Mouse (Mus musculus): ENCODE data around the gene Gm44503. TPM values are rescaled to one million over a fixed set of nuclear protein-coding genes. Genes with fewer than 3 reads are reported as not detected.

Gene Gm44503
- total RNA-seq, 2 experiments from 2014 or later = 0.87 TPM; not detected in 1

DNA sequence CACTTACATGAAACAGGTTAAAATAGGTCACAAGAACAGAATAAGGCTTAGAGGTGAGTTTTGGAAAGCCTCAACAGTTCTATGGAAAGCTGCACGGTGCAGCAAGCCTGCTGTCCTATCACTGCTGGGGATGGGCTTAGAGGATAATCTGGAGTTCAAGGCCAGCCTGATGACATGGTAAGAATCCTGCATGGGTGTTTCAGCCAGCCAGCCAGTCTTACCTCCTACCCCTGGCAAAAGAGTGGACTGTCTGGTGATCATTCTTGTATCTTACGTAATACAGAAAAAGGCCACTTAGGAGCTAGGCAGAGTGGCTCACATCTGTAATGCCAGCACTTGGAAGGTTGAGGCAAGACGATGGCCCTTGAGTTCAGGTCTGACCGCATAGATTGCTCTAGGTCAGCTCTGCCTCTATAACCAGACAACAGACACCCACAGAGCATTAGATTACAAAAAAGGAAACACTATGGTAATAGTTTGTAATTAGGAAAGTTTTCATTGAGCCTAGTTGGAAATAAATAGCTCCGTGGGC, 62.0 kb downstream of the Gm44503 start:
- intact Hi-C loops (cut with DNase I) = no loop called here
- DNase-seq = no peak

GRCm38 (mm10) chr9:73025818-73026636, 67.4 kb downstream of the Gm44503 start:
- intact Hi-C loops (cut with DNase I) = no loop called here
- peak; percentile 46 for DNase-seq

GRCm38 (mm10) chr9:73030443-73030842, 71.8 kb downstream of the Gm44503 start:
- intact Hi-C loops (cut with DNase I) = no loop called here
- no peak for DNase-seq

DNA sequence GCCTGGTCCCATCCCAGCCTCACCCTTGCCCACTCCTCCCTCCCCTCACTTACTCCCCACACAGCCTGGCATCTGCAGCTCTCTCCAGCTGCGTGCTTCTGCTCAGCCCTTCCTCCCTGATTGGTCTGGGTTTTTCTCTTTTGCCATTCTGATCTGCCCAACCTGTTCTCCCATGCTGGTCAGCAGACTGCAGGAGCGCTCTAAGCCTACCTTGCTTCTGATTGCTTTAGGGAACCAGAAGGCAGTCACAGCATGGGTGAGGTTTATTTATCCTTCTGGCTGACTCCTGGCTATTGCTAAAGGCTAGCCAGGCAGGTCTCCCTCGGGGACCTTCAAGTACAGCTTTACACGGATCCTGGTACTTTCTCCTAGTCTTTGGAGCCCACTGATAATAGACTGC, 72.8 kb downstream of the Gm44503 start:
- no peak for DNase-seq
- intact Hi-C loops (cut with DNase I) = no loop called here

DNA sequence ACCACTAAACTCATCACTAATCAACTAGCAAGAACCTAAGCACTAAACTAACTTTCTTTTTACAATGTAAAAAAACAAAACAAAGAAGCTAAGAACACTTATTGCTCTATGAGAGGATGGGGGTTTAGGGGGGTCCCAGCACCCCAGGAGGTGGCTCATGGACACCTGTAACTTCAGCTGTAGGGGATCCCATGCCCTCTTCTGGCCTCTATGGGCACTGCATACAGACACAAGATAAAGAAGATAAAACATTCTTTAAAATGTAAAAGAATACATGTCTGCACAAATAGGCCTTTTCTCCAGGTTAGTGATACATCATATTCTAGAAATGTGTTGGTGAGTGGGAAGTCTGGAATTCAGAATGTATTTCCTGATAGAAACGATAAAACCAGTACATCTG, 74.8 kb downstream of the Gm44503 start:
- intact Hi-C loops (cut with DNase I) = no loop called here
- DNase-seq = no peak

DNA sequence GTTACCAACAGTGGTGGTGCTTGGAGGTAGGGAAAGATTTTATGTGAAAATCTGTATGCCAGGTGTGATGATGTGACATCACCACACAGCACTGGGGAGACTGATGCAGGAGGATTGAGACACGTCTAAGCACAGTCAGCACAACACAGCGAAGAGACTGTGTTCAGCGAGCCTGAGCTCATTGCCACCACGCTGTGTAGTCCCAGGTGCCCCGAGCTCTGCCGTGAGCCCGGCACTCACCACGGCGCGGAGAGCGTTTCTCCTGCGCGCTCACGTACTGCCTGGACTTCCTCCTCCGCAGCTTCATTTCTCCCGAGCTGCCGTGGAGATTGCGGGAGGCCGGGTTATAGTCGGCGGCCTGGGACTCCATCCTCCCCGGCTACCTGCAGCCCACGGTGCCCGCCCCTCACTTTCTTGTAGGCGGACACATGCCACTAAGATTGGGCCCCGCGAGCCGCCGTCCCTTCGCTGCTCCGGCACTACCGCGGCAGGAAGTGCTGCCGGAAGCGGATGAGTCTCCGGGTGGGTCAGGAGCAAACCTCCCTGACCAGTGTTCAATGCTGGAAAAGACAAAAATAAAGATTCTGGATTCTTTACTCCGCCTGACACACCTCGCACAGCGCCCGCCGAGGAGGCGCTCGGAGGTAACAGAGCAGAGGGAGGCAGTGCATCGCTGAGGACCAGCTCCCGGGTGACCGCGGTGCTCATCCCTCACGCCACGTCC, 80.7 kb downstream of the Gm44503 start:
- DNase-seq = peak; percentile 94
- intact Hi-C loops (cut with DNase I) = no loop called here

GRCm38 (mm10) chr9:73040080-73040479, 81.4 kb downstream of the Gm44503 start, which contains the start of gene Pigb:
Pigb (minus strand) TSS chr9:73040378.
- intact Hi-C loops (cut with DNase I) = no loop called here
- no peak for DNase-seq

DNA sequence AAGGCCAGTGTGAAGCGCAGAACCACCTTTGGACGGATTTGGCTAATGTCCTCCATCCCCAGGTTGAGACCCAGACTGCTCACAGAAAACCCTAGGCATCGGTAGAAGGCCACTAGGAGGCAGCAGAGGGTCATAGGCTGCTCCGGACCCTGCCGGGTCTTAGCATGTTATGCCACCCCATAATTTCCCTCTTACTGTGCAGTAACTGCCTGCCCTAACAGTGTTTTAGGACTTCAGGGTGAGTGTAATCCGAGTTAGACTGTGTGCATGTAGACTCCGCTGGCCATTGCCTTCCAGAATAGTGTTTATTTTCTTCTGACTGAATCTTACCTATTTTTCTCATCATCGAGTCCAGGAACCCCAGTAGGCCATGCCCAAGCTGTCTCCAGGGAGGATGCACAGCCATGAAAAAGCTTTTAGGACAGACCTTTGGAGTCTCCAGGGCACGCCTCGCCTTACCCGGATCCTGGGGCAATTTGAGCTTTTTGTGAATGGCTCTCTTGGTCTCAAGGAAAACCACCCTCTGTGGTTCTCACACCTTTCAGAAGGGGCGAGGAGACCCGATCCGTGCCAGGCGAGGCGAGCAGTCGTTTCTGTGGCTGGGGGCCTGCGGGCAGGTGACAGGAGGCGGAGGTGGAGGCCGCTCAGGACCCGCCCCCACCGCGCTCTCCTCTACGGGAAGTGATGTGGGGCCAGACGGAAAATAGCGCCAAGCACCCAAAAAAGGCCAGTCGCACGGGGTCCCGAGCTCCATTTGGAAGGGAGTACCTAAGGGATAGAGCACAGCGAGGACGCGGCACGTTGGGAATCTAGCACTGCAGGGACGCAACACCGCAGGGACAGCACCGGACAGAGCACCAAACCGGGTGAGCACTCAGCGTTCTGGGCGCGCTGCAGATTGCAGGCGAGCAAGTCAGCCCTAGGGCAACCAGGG, 85.8 kb downstream of the Gm44503 start, which contains the start of gene Rab27a:
Gene Rab27a, plus strand, starts transcription at position 709 of the 934 bp plus-strand sequence.
- intact Hi-C loops (cut with DNase I) = loop anchor here (2.0 kb wide), 1 partner anchor 46 kb away; no protein-coding TSS in a partner anchor
- peak; percentile 86 for DNase-seq

- intact Hi-C loops (cut with DNase I) = loop anchor here (2.0 kb wide), 1 partner anchor 46 kb away; no protein-coding TSS in a partner anchor
- DNase-seq = no peak
Observed at GRCm38 (mm10) chr9:73045204-73045603, 86.6 kb downstream of the Gm44503 start.

GRCm38 (mm10) chr9:73045711-73046110, 87.1 kb downstream of the Gm44503 start:
- DNase-seq = no peak
- intact Hi-C loops (cut with DNase I) = loop anchor here (2.0 kb wide), 1 partner anchor 45 kb away; no protein-coding TSS in a partner anchor

DNA sequence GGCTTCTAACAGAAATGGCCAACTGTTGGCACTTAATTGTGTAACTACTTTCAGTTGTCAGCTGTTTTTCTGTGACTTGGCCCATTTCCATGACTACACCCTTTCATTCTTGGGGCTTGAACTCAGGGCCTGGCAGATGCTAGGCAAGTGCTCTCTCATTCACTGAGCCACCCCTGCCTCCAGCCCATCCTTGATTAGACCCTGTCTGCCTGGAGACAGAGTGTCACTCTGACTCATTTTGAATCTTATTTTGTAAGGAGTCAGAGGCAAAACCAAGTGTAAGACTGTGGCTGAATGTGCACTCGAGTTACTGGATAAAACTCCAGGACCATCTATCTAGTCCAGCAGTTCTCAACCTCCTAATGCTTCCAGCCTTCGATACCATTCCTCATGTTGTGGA, 89.3 kb downstream of the Gm44503 start:
- no peak for DNase-seq
- intact Hi-C loops (cut with DNase I) = no loop called here

DNA sequence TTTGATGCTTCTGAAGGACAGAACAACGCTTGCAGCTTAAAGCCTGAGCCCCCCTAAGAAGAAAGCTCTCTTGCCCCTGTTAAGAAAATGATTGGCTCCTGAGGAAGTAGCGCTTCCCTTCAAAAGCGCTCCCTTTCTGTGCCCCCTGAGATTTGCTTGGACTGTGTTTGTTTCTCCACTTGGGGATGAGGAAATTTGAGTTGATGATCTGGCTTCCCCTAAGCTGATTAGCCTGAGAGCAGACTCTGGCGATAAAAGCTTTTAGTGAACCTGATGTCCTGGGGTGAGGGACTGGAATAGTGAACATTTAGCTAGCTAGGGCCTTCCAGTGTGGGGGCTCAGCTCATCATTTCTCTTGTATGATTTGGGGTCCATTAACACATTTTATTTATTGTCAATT, 90.3 kb downstream of the Gm44503 start:
- intact Hi-C loops (cut with DNase I) = no loop called here
- DNase-seq = no peak

- DNase-seq = no peak
- intact Hi-C loops (cut with DNase I) = no loop called here
Observed at GRCm38 (mm10) chr9:73049833-73050232, 91.2 kb downstream of the Gm44503 start.

DNA sequence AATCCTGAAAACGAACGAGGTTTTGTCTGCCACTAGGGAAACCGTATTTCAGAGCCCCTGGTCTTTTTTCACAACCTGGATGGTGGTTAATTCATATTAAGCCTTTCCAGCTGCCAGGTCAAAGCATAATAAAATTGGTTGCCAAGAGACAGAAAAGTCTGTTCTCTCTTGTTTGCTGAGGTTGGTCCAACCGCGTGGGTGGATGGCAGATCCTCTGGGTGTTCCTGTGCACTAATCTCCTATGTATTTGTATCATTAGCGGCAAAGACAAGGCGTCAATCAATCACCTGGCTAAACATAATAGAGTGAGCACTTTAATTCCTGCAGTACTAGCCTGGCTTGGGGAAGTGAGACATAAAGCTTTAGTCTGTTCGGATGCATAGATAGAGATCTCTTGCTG, 92.0 kb downstream of the Gm44503 start:
- no peak for DNase-seq
- intact Hi-C loops (cut with DNase I) = no loop called here

DNA sequence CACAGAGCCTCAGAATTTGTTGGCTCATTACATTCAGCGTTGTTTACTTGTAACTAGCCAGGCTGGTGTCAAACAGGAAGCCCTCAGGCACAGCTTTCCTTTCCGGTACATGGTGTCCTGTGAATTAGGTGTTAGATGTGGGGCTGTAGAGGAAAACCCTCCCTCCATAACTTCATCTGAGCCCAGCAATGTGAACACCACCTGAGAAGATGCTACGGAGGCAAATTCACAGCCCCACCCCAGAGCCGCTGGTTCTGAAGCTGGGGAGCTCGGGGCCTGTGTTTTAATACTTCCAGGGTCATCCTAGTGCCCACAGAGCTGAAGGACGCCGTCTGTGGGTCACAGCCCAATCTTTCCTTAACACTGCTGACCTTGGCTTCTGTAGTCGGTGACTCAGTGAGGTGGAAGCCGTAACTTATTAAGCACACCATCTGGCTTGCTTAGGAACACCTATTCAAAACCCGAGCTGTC, 96.8 kb downstream of the Gm44503 start:
- intact Hi-C loops (cut with DNase I) = no loop called here
- no peak for DNase-seq

DNA sequence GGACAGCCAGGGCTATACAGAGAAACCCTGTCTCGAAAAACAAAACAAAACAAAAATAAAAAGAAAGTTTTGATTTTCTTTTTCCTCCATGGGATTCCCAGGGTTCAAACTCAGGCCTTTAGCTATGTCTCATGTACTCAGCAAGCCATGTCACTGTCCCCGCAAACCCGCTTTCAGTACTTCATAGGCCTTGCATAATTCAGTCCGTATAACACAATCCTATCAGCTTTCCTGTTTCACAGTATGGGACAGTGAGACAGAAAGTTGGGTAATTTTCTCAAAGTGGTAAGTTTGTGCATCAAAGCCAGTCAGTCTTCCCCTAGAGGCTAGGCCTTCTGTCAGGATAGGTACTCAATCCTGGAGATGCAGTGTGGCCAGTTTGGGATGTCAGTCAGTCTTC, 100.6 kb downstream of the Gm44503 start:
- no peak for DNase-seq
- intact Hi-C loops (cut with DNase I) = no loop called here

GRCm38 (mm10) chr9:73063621-73064290, 105.1 kb downstream of the Gm44503 start:
- intact Hi-C loops (cut with DNase I) = no loop called here
- DNase-seq = no peak
